Mouse (Mus musculus): ENCODE measurements at regions not wholly inside any gene's neighbourhood (a gene's known extent, or its start where the extent isn't known, plus 50 kb on each side); places are given as distances from the start of the nearest gene placed in this dataset.

DNA sequence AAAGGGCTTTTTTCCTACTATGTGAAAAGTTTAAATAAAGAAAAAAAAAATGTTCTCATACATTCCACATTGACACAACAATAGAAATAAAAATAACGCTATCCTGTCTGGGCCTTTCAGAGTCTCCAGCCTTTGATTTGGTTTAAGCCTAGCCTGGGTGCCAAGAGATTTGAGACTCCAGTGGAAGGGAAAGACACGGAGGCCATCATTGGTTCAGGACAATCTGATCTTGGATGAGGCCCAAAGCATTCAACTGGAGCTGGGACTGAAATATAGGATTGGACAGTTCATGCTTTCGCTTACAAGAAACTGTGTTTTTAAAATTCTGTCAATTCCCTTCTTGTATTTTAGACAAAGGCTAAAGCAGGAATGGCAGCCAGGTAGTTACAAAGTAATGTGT lies 294.7 kb upstream of the Cited2 start:
- ATAC-seq = no peak
- Histone ChIP-seq H3K27ac (ENCODE audit: low read depth) (no peak overlapping the region), H3K4me1 (ENCODE audit: insufficient read depth) (no peaks in the 10 kb centered on the region), H3K4me3 (ENCODE audit: low read depth, low read length) (no peak overlapping the region), H3K27me3 (ENCODE audit: insufficient read depth, low read length) (no peaks in the 10 kb centered on the region), H3K36me3 (replicated peaks; ENCODE audit: insufficient read depth, low read length) (no peaks in the 10 kb centered on the region), H3K9me3 (ENCODE audit: low read length) (no peaks in the 10 kb centered on the region), H3K9ac (replicated peaks) (no peak overlapping the region), H3K4me2 (ENCODE audit: low read depth, low read length) (no peak overlapping the region)
- 83% methylated on average over 3 of the region's 3 CpGs for WGBS (ENCODE audit: insufficient replicate concordance)
- no peak for DNase-seq
- TF ChIP-seq EP300 (IDR thresholded peaks at IDR 0.05; ENCODE audit: low read depth) = no peak
- TF ChIP-seq CTCF (IDR thresholded peaks at IDR 0.05; ENCODE audit: low read depth) = no peak

DNA sequence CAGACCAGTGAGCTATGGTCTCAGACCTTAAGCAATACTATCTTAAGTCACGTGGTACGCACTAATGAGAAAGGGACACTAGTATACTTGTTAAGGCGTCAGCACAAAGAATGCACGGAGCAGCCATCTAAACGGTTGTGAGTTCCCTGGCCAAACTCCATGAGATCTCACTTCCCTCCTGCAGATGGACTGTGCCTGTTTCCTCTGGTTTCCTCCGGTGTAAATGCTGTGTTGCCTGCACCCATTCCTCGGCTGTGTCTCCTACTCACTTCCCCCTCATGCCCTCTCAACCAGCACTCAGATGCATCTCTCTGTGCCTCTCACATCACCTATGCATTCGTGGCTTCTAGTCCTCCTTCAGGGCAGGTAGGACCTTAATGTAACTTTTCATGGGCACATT lies 291.9 kb upstream of the Cited2 start:
- H3K36me3 ChIP-seq (replicated peaks; ENCODE audit: insufficient read depth, low read length) = no peaks in the 10 kb centered on the region
- DNase-seq (no peak), ATAC-seq (no peak)
- H3K4me1 ChIP-seq (ENCODE audit: insufficient read depth) = no peaks in the 10 kb centered on the region
- no peak overlapping the region for H3K4me3 ChIP-seq (ENCODE audit: low read depth, low read length)
- no peaks in the 10 kb centered on the region for H3K27me3 ChIP-seq (ENCODE audit: insufficient read depth, low read length)
- H3K9me3 ChIP-seq (ENCODE audit: low read length) = no peaks in the 10 kb centered on the region
- no peak overlapping the region for H3K27ac ChIP-seq (ENCODE audit: low read depth)
- TF ChIP-seq EP300 (IDR thresholded peaks at IDR 0.05; ENCODE audit: low read depth) (no peak), CTCF (IDR thresholded peaks at IDR 0.05; ENCODE audit: low read depth) (no peak)
- H3K4me2 ChIP-seq (ENCODE audit: low read depth, low read length) = no peak overlapping the region
- WGBS (ENCODE audit: insufficient replicate concordance) = 66% methylated on average over 8 of the region's 8 CpGs
- H3K9ac ChIP-seq (replicated peaks) = no peak overlapping the region

DNA sequence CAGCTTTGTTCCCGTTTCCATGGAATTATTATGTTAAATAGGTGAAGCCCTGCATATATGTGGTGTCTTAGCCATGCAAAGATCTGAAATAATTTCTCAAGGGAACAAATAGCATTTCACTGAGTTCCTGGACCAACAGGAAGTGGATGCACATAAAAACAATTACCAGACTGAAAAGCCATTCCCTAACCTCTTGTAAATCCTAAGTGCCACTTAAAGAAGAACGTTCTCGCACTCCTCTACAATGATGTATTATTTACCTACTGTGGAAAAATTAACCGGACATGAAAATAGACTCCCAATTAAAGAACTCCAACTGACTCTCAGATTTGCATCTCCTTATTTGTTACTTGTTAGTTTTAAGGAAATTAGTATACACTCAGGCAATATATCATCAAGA lies 288.9 kb upstream of the Cited2 start:
- H3K27ac ChIP-seq (ENCODE audit: low read depth) = no peak overlapping the region
- no peaks in the 10 kb centered on the region for H3K4me1 ChIP-seq (ENCODE audit: insufficient read depth)
- H3K9ac ChIP-seq (replicated peaks) = no peak overlapping the region
- WGBS (ENCODE audit: insufficient replicate concordance) = 85% methylated on average over 4 of the region's 4 CpGs
- H3K4me3 ChIP-seq (ENCODE audit: low read depth, low read length) = no peak overlapping the region
- no peak overlapping the region for H3K4me2 ChIP-seq (ENCODE audit: low read depth, low read length)
- ATAC-seq (no peak), DNase-seq (no peak)
- TF ChIP-seq EP300 (IDR thresholded peaks at IDR 0.05; ENCODE audit: low read depth) (no peak), CTCF (IDR thresholded peaks at IDR 0.05; ENCODE audit: low read depth) (no peak)
- H3K9me3 ChIP-seq (ENCODE audit: low read length) = no peaks in the 10 kb centered on the region
- no peaks in the 10 kb centered on the region for H3K36me3 ChIP-seq (replicated peaks; ENCODE audit: insufficient read depth, low read length)
- no peaks in the 10 kb centered on the region for H3K27me3 ChIP-seq (ENCODE audit: insufficient read depth, low read length)

DNA sequence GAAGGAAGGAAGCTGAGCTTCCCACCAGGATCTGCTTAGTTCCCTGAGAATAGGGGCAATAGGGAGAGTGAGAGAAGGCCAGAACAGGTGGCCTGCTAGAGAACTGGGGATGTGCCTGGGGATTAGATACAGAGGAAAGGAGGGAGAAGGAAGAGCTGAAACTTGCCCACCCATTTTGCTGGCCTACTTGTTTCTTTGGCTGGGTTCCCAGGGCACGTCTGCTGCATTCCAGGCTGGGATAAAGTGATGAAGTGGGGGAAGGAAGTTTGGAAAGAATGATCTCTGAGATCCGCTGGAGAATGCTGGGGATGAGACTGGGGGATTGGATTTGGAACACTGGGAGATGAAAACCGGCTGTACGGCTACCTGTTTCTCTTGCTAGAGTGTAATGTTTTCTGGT lies 272.8 kb upstream of the Cited2 start:
- DNase-seq (no peak), ATAC-seq (no peak)
- no peak overlapping the region for H3K27ac ChIP-seq (ENCODE audit: low read depth)
- no peak overlapping the region for H3K9ac ChIP-seq (replicated peaks)
- H3K4me2 ChIP-seq (ENCODE audit: low read depth, low read length) = no peak overlapping the region
- no peak for TF ChIP-seq EP300 (IDR thresholded peaks at IDR 0.05; ENCODE audit: low read depth)
- TF ChIP-seq CTCF (IDR thresholded peaks at IDR 0.05; ENCODE audit: low read depth) = no peak
- no peaks in the 10 kb centered on the region for H3K36me3 ChIP-seq (replicated peaks; ENCODE audit: insufficient read depth, low read length)
- no peaks in the 10 kb centered on the region for H3K4me1 ChIP-seq (ENCODE audit: insufficient read depth)
- 71% methylated on average over 4 of the region's 4 CpGs for WGBS (ENCODE audit: insufficient replicate concordance)
- no peaks in the 10 kb centered on the region for H3K9me3 ChIP-seq (ENCODE audit: low read length)
- no peaks in the 10 kb centered on the region for H3K27me3 ChIP-seq (ENCODE audit: insufficient read depth, low read length)
- H3K4me3 ChIP-seq (ENCODE audit: low read depth, low read length) = no peak overlapping the region

DNA sequence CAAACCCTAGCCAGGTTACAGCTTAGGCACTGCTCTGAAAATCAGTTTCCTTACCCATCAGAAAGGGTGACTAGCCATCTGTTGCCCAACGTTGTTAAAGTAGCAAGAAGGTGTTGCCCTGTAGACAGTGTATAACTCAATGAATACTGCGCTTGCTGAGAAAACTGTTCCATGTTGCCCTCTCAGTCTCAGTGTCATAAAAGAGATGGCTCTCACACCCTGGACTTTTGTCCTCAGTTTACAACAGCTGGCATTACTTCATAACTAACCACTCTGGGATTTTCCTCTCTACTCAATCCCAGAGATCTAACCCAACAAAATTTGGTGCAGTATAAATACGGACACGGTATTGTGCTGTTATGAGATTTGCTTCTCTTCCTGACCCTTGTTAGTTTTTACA lies 252.1 kb upstream of the Cited2 start:
- H3K9ac ChIP-seq (replicated peaks) = no peak overlapping the region
- ATAC-seq = no peak
- H3K9me3 ChIP-seq (ENCODE audit: low read length) = no peaks in the 10 kb centered on the region
- no peak for DNase-seq
- H3K27ac ChIP-seq (ENCODE audit: low read depth) = no peak overlapping the region
- no peaks in the 10 kb centered on the region for H3K27me3 ChIP-seq (ENCODE audit: insufficient read depth, low read length)
- 76% methylated on average over 4 of the region's 4 CpGs for WGBS (ENCODE audit: insufficient replicate concordance)
- H3K4me3 ChIP-seq (ENCODE audit: low read depth, low read length) = no peak overlapping the region
- no peak overlapping the region for H3K4me2 ChIP-seq (ENCODE audit: low read depth, low read length)
- no peaks in the 10 kb centered on the region for H3K36me3 ChIP-seq (replicated peaks; ENCODE audit: insufficient read depth, low read length)
- TF ChIP-seq EP300 (IDR thresholded peaks at IDR 0.05; ENCODE audit: low read depth) (no peak), CTCF (IDR thresholded peaks at IDR 0.05; ENCODE audit: low read depth) (no peak)
- H3K4me1 ChIP-seq (ENCODE audit: insufficient read depth) = no peaks in the 10 kb centered on the region

- Histone ChIP-seq H3K4me2 (ENCODE audit: low read depth, low read length) (no peak overlapping the region), H3K4me1 (ENCODE audit: insufficient read depth) (no peaks in the 10 kb centered on the region), H3K4me3 (ENCODE audit: low read depth, low read length) (no peak overlapping the region), H3K36me3 (replicated peaks; ENCODE audit: insufficient read depth, low read length) (no peaks in the 10 kb centered on the region), H3K9ac (replicated peaks) (no peak overlapping the region), H3K9me3 (ENCODE audit: low read length) (no peaks in the 10 kb centered on the region), H3K27me3 (ENCODE audit: insufficient read depth, low read length) (no peaks in the 10 kb centered on the region), H3K27ac (ENCODE audit: low read depth) (no peak overlapping the region)
- ATAC-seq = no peak
- no peak for TF ChIP-seq EP300 (IDR thresholded peaks at IDR 0.05; ENCODE audit: low read depth)
- no peak for TF ChIP-seq CTCF (IDR thresholded peaks at IDR 0.05; ENCODE audit: low read depth)
- 55% methylated on average over 5 of the region's 5 CpGs for WGBS (ENCODE audit: insufficient replicate concordance)
- DNase-seq = no peak
Observed at GRCm38 (mm10) chr10:17472536-17472935, 250.5 kb upstream of the Cited2 start.

DNA sequence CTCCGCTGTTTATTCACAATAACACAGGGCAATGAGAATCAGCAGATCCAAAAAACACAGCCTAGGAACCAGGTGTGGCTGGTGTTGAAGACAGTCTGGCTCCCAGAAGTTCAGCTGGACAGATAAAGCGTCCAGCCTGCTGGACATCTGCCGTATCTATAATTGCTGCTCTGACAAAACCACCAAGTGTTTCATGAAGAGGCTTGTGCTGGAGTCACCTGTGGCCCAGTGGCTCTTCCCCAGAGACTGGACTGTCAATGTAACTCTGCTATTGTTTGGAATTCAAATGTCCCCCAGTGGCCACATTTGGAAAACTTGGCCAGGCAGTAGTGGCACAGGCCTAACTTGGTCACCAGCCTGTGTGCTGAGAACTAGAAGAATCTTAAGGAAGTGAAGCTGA lies 247.0 kb upstream of the Cited2 start:
- ATAC-seq (no peak), DNase-seq (no peak)
- no peaks in the 10 kb centered on the region for H3K4me1 ChIP-seq (ENCODE audit: insufficient read depth)
- TF ChIP-seq EP300 (IDR thresholded peaks at IDR 0.05; ENCODE audit: low read depth) (no peak), CTCF (IDR thresholded peaks at IDR 0.05; ENCODE audit: low read depth) (no peak)
- no peak overlapping the region for H3K4me2 ChIP-seq (ENCODE audit: low read depth, low read length)
- H3K4me3 ChIP-seq (ENCODE audit: low read depth, low read length) = no peak overlapping the region
- no peaks in the 10 kb centered on the region for H3K27me3 ChIP-seq (ENCODE audit: insufficient read depth, low read length)
- no peaks in the 10 kb centered on the region for H3K36me3 ChIP-seq (replicated peaks; ENCODE audit: insufficient read depth, low read length)
- no peak overlapping the region for H3K27ac ChIP-seq (ENCODE audit: low read depth)
- no peaks in the 10 kb centered on the region for H3K9me3 ChIP-seq (ENCODE audit: low read length)
- WGBS (ENCODE audit: insufficient replicate concordance) = 85% methylated on average over 3 of the region's 3 CpGs
- H3K9ac ChIP-seq (replicated peaks) = no peak overlapping the region

Measured in liver, postnatal 0 days (tissue).